Mouse (Mus musculus) hindbrain, embryonic 13.5 days (tissue): ENCODE data around the gene Mast3. TPM values are rescaled to one million over a fixed set of nuclear protein-coding genes. Genes with fewer than 3 reads are reported as not detected.

Experiments
- ATAC-seq: fragments of 200-750 bp; cut with Nextera tagmentation; 2 replicates; pipeline ENCODE4 v1.8.0; 2017; ENCODE audit warnings: moderate TSS enrichment; ENCODE audit not compliant: low FRiP score
- H3K27ac ChIP-seq: fragments of 300-500 bp; sonication (generic); 2 replicates; pipeline ENCODE4 v1.5.1; 2015; ENCODE audit warnings: inconsistent platforms, mild to moderate bottlenecking, moderate library complexity
- H3K27me3 ChIP-seq: fragments of 300-500 bp; sonication (generic); 2 replicates; pipeline ENCODE4 v1.6.1; 2015; ENCODE audit warnings: mild to moderate bottlenecking, inconsistent platforms
- H3K36me3 ChIP-seq: fragments of 300-500 bp; sonication (generic); 2 replicates; pipeline ENCODE4 v1.6.1; 2015; ENCODE audit warnings: mild to moderate bottlenecking, inconsistent platforms
- H3K4me1 ChIP-seq: fragments of 300-500 bp; sonication (generic); replicated peaks from 2 replicates; pipeline ENCODE4 v1.6.1; 2015; ENCODE audit warnings: inconsistent platforms
- H3K4me2 ChIP-seq: fragments of 300-500 bp; sonication (generic); 2 replicates; pipeline ENCODE4 v1.6.1; 2015; ENCODE audit warnings: inconsistent platforms, mild to moderate bottlenecking, moderate library complexity
- H3K4me3 ChIP-seq: fragments of 300-500 bp; sonication (generic); 2 replicates; pipeline ENCODE4 v1.5.1; 2015; ENCODE audit warnings: mild to moderate bottlenecking, inconsistent platforms
- H3K9ac ChIP-seq: fragments of 300-500 bp; sonication (generic); 2 replicates; pipeline ENCODE4 v1.6.1; 2015; ENCODE audit warnings: mild to moderate bottlenecking, inconsistent platforms
- H3K9me3 ChIP-seq: fragments of 300-500 bp; sonication (generic); 2 replicates; pipeline ENCODE4 v1.6.1; 2016; ENCODE audit warnings: inconsistent platforms
- WGBS: fragments of 180-500 bp; shearing (Covaris S2); methylation state at CpG from one replicate; pipeline ENCODE4 v1.1.7; 2015; 5-methylcytosine and 5-hydroxymethylcytosine counted together
- polyA plus RNA-seq: library from polyadenylated mRNA; unstranded; fragments of >200 nt; fragmentation: Nextera tagmentation; extraction: Ambion mirVana; gene quantifications from 2 replicates; pipeline ENCODE4 v1.2.1, GENCODE M21; 2015

The Mast3 gene
- polyA plus RNA-seq: 16.4 and 17.4 TPM in 2 replicates

- Histone ChIP-seq H3K4me2 (peak within 1 kb of the TSS; percentile 73), H3K9me3 (no peaks in the 10 kb centered on the region), H3K4me1 (peaks cover 22% of the 10 kb centered on the region), H3K4me3 (peak within 1 kb of the TSS; percentile 45), H3K9ac (peak within 1 kb of the TSS; percentile 65), H3K27ac (no peak within 1 kb of the TSS), H3K27me3 (peaks cover 86% of the 10 kb centered on the region), H3K36me3 (no peaks in the 10 kb centered on the region)
- peak; percentile 83 for ATAC-seq
- 1% methylated on average over 45 of the region's 45 CpGs for WGBS
Measured at GRCm38 (mm10) chr8:70804481-70805206, at the start of gene Mast3. Gene Mast3 (minus strand): TSS chr8:70805054.

DNA sequence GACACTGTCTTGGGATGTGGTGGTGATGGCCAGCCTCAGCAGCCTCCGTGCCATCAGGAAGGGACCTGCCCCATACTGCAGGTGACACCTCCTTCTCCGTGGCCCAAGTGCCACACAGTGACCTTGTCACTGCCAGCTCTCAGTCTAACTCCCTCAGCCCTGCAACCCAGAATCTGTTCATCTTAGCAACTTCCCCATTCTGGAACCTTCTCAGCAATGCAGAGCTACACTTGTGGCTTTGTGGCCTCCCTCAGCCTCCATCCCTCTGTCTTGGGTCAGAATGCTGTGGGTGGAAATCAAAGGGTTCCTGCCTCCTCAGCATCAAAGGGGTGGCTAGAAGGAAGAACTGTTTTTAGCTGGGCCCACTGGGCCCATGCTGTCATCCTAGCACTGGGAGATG, 49.0 kb upstream of the Mast3 start:
- whole genome bisulfite sequencing: 97% methylated on average over 2 of the region's 2 CpGs
- Histone ChIP-seq H3K9me3 (no peaks in the 10 kb centered on the region), H3K36me3 (peaks cover 31% of the 10 kb centered on the region), H3K4me1 (peaks cover 47% of the 10 kb centered on the region), H3K4me3 (no peak overlapping the region), H3K4me2 (no peak overlapping the region), H3K27me3 (no peaks in the 10 kb centered on the region), H3K9ac (no peak overlapping the region), H3K27ac (no peak overlapping the region)
- ATAC-seq: no peak

- ATAC-seq: no peak
- WGBS: 92% methylated on average over 41 of the region's 41 CpGs
Measured at GRCm38 (mm10) chr8:70852595-70853231, 47.9 kb upstream of the Mast3 start.

DNA sequence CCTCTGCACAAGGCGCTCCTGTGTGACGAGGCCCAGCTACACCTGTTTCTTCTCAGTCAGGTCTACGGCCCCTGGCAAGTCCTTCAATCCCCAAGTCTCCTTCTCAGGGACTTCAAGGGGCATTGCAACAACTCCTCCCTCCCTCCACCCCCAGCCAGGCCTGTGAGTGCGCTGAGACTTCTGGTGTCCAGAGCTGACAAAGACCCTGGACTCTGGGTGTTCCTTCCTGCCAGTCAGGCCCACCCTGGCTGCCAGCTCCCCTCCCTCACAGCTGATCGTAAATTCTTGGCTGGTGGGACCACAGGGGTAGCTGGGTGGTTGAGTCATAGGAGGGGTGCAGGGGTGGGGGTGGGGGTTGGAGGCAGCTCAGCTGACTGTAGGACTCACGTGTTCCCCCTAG, 47.0 kb upstream of the Mast3 start:
- Histone ChIP-seq H3K27ac (no peak overlapping the region), H3K9me3 (no peaks in the 10 kb centered on the region), H3K4me2 (no peak overlapping the region), H3K4me3 (no peak overlapping the region), H3K36me3 (peaks cover 44% of the 10 kb centered on the region), H3K4me1 (peaks cover 27% of the 10 kb centered on the region), H3K27me3 (peaks cover 5% of the 10 kb centered on the region; the same call in 1 of the 2 replicates), H3K9ac (0 out of 2 replicates have a peak overlapping the region, but pooled peaks have one; percentile 43)
- 55% methylated on average over 6 of the region's 6 CpGs for WGBS
- ATAC-seq: no peak

More at GRCm38 (mm10) chr8:70852595-70853231, 47.9 kb upstream of the Mast3 start:
- no peak overlapping the region for H3K4me2 ChIP-seq
- no peak overlapping the region for H3K4me3 ChIP-seq
- H3K9me3 ChIP-seq: no peaks in the 10 kb centered on the region
- no peak overlapping the region for H3K27ac ChIP-seq
- H3K9ac ChIP-seq: no peak overlapping the region
- H3K4me1 ChIP-seq: peaks cover 35% of the 10 kb centered on the region
- H3K36me3 ChIP-seq: peaks cover 42% of the 10 kb centered on the region
- H3K27me3 ChIP-seq: 0 out of 2 replicates have a peak, but pooled peaks cover 3% of the 10 kb centered on the region

DNA sequence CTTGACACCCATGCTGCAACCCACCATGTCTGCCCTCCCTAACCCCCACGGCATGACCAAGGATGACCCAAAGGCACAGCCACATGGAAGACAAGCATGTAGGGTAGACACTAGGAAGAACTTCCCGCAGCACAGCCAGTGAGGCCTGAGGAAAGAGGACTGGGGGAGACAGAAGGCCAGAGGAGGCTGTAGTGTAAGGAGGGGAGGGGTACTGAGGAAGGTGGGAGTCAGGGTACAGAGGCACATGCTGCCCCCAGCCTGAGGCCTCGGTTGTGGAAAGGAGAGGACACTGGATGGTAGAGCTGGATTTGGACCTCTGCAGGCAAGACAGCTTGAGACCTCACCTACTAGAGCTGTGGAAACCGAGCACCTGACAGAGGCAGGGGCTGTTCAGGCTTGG, 46.1 kb upstream of the Mast3 start:
- peaks cover 53% of the 10 kb centered on the region for H3K36me3 ChIP-seq
- H3K9me3 ChIP-seq: no peaks in the 10 kb centered on the region
- no peak overlapping the region for H3K4me2 ChIP-seq
- ATAC-seq: no peak
- no peak overlapping the region for H3K27ac ChIP-seq
- peak overlapping the region; percentile 43; the same call in 1 of the 2 replicates for H3K9ac ChIP-seq
- peaks cover 18% of the 10 kb centered on the region for H3K4me1 ChIP-seq
- no peak overlapping the region for H3K4me3 ChIP-seq
- 87% methylated on average over 4 of the region's 4 CpGs for WGBS
- H3K27me3 ChIP-seq: peaks cover 5% of the 10 kb centered on the region; the same call in 1 of the 2 replicates

GRCm38 (mm10) chr8:70850132-70850845, 45.4 kb upstream of the Mast3 start:
- H3K36me3 ChIP-seq: peaks cover 53% of the 10 kb centered on the region
- no peak for ATAC-seq

DNA sequence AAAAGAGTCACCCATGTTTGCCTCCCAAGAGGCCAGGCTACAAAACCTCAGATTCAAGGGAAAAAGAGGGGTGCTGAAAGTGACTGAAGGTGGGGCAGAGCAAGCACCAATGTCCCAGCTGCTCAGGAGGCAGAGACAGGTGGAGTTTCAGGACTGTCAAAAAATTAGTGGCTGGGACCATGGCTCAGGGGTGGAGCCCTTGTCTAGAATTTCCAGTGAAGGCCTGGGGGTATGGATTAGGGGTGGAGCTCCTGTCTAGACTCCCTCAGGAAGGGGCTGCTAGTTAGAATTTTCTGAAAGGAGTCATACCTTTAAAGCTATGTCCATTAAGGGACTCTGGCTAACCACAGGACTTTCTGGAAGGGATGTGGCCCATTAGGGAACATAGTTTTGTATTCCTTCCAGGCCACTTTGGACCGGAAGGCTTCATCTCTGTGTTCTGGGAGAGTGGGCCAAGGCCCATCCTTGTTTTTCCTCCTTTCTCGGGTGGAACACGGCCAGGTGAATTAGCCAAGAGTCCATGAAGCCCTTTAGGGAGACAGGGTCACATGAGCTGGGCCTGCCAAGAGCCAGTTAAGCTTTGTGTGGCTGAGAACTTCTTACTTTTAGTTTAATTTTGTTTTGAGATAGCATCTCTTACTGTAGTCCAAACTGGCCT, 44.6 kb upstream of the Mast3 start:
- H3K9me3 ChIP-seq: no peaks in the 10 kb centered on the region
- peaks cover 5% of the 10 kb centered on the region; the same call in 1 of the 2 replicates for H3K27me3 ChIP-seq
- WGBS: 89% methylated on average over 3 of the region's 3 CpGs
- no peak for ATAC-seq
- peak overlapping the region; percentile 39; the same call in 1 of the 2 replicates for H3K9ac ChIP-seq
- H3K36me3 ChIP-seq: peaks cover 48% of the 10 kb centered on the region
- H3K4me2 ChIP-seq: no peak overlapping the region
- no peak overlapping the region for H3K27ac ChIP-seq
- H3K4me3 ChIP-seq: no peak overlapping the region
- 0 out of 2 replicates have a peak, but pooled peaks cover 4% of the 10 kb centered on the region for H3K4me1 ChIP-seq

More at GRCm38 (mm10) chr8:70850132-70850845, 45.4 kb upstream of the Mast3 start:
- no peaks in the 10 kb centered on the region for H3K9me3 ChIP-seq
- no peak overlapping the region for H3K27ac ChIP-seq
- 78% methylated on average over 7 of the region's 7 CpGs for WGBS
- H3K4me2 ChIP-seq: no peak overlapping the region
- H3K4me1 ChIP-seq: peaks cover 12% of the 10 kb centered on the region
- H3K9ac ChIP-seq: no peak overlapping the region
- H3K4me3 ChIP-seq: no peak overlapping the region
- peaks cover 5% of the 10 kb centered on the region; the same call in 1 of the 2 replicates for H3K27me3 ChIP-seq

GRCm38 (mm10) chr8:70846371-70847154, 41.7 kb upstream of the Mast3 start:
- no peaks in the 10 kb centered on the region for H3K9me3 ChIP-seq
- no peak overlapping the region for H3K4me2 ChIP-seq
- H3K9ac ChIP-seq: 0 out of 2 replicates have a peak overlapping the region, but pooled peaks have one; percentile 29
- no peak for ATAC-seq
- peaks cover 5% of the 10 kb centered on the region; the same call in 1 of the 2 replicates for H3K27me3 ChIP-seq
- H3K4me1 ChIP-seq: no peaks in the 10 kb centered on the region
- no peak overlapping the region for H3K4me3 ChIP-seq
- H3K27ac ChIP-seq: no peak overlapping the region
- peaks cover 29% of the 10 kb centered on the region for H3K36me3 ChIP-seq
- 55% methylated on average over 15 of the region's 15 CpGs for WGBS

DNA sequence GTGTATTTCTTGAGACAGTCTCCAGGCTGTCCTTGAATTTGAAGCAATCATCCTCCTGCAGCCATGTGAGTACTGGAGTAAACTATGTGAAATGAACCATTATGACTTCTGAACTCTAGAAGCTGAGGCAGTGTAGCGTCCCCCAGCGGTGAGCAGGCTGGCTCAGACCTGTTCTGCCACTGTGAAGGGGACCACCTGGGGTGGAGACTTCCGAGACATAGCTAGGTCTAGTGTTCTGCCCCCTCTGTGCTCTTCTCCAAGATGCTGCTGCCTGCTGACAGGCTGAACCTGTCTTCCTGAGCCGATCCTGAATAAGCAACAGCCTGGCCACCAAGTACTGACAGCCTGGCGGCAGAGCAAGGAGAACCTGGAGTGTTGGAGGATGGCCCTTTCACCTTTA, 40.3 kb upstream of the Mast3 start:
- Histone ChIP-seq H3K4me2 (no peak overlapping the region), H3K27me3 (peaks cover 5% of the 10 kb centered on the region; the same call in 1 of the 2 replicates), H3K9ac (no peak overlapping the region), H3K27ac (no peak overlapping the region), H3K4me1 (peaks cover 9% of the 10 kb centered on the region; the same call in 1 of the 2 replicates), H3K9me3 (no peaks in the 10 kb centered on the region), H3K36me3 (peaks cover 25% of the 10 kb centered on the region), H3K4me3 (no peak overlapping the region)
- 44% methylated on average over 5 of the region's 5 CpGs for WGBS
- no peak for ATAC-seq

DNA sequence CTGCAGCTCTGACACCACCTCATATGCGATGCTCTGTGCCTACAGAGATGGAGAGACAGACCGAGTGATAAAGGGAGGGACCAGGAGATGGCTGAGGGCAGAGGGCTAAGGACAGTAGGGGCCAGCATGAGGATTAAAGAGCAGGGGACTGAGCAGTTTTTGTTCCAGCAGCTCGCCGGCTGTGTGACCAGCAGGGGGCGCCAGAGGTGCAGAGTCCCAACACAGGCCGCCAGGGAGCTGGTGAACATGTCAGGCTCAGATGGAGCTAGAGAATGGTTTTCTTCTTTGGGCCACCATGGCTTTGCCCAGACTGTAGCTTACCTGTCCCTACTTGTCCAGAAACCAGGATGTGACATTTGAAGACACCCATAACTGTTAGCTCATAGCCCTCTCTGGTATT, 39.7 kb upstream of the Mast3 start:
- 0% methylated on average over 6 of the region's 6 CpGs for WGBS
- H3K27ac ChIP-seq: no peak overlapping the region
- peaks cover 11% of the 10 kb centered on the region; the same call in 1 of the 2 replicates for H3K4me1 ChIP-seq

GRCm38 (mm10) chr8:70843941-70844340, 39.1 kb upstream of the Mast3 start:
- Histone ChIP-seq H3K4me2 (no peak overlapping the region), H3K27me3 (peaks cover 5% of the 10 kb centered on the region; the same call in 1 of the 2 replicates), H3K9me3 (no peaks in the 10 kb centered on the region), H3K27ac (no peak overlapping the region), H3K9ac (no peak overlapping the region), H3K36me3 (peaks cover 23% of the 10 kb centered on the region), H3K4me3 (no peak overlapping the region), H3K4me1 (peaks cover 11% of the 10 kb centered on the region; the same call in 1 of the 2 replicates)
- WGBS: 87% methylated on average over 8 of the region's 8 CpGs
- no peak for ATAC-seq

More for the DNA sequence above, 39.7 kb upstream of the Mast3 start:
- H3K4me3 ChIP-seq: no peak overlapping the region
- ATAC-seq: no peak
- H3K9ac ChIP-seq: no peak overlapping the region
- no peaks in the 10 kb centered on the region for H3K9me3 ChIP-seq
- no peak overlapping the region for H3K4me2 ChIP-seq
- peaks cover 5% of the 10 kb centered on the region; the same call in 1 of the 2 replicates for H3K27me3 ChIP-seq
- H3K36me3 ChIP-seq: peaks cover 24% of the 10 kb centered on the region
